Mouse (Mus musculus): ENCODE measurements at regions not wholly inside any gene's neighbourhood (a gene's known extent, or its start where the extent isn't known, plus 50 kb on each side); places are given as distances from the start of the nearest gene placed in this dataset.

DNA sequence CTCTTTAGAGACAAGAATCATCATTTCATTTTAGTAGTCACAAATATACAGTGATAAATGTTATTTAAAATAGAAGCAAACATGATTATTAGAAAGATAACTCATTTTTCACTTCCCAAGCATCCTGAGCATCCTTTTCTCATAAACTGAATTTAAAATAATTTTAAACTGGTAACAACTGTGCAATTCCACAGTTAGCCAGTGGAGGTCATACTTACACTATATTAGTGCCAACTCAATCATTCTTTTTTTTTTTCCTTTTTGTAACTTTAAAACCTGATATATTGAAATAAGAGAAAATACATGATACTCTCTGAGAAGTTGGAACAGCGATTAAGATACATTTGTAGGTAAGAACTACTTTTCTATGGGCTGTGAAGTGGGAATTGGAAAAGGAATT is 113.2 kb upstream of the Gm17509 start:
- peak; percentile 32 for DNase-seq

DNA sequence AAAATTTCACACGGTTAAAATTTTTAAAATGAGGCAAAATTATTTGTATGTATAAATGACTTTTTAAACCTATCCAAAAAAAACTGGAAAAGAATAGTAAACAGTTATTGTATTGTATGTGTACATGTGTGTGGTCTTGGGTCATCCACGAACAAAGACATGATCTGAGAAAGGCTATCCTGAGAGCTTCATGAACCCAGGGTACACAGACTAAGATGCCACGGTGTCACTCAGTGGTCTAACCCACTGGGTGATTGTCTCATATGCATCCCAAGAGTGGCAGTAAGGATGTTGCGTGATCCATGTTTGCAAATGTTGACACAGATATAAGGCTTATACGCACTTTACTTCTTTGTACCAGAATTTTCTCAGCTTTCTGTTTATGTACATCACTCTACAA is 113.7 kb upstream of the Gm17509 start:
- DNase-seq: no peak

DNA sequence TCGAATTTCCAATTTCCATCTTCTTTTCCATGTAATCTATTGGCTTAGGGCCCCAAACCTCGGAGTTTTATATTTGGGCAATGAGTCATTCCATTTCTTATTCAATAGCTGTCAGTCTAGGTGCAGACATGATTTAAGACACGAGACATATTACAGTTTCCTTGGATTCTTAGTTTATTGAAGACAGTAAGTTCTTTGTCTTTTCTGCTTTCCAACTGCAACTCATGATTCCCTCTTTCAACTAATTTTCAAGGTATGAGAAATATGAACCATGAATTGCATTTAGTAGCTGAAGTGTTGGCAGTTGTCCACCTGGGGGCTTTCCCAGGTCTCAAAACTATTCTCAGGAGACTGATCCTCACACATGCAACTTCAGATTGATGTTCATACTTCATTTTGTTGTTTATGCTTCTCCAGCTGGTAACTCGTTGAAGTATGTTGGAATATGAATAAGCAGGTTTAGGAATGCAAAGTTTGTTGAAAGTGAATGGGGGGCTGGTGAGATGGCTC is 160.3 kb upstream of the Gm17509 start:
- no peak for DNase-seq

DNA sequence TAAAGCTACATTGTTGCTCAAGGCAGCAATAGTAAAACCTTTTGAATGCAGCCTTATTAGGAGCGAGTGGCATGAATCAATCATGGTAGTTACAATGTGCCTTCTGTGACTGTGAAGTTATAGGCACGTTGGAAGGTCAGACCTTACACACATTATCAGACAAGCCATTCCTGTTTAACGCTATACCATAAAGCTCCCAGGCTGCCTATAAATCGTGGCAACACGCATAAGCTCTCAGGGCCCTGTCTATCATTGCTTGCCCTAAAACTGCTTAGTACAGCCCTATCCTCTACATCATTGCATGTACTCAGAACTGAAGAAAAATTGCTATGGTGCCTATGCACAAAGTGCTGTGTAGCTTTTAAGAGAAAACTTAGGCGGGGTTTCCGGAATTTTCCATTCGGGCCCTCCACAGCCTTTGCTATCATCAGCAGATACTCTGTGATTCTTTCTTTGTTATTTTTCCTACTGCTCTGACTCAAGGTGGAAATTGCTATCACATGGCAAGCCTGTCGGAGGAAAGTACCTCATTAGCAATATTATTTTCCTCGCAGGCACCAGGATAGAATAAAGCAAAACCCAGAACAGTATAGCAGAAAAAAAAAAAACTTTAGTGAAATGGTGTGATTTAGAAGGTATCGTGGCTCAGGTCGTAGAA is 162.7 kb upstream of the Gm17509 start:
- DNase-seq: no peak

DNA sequence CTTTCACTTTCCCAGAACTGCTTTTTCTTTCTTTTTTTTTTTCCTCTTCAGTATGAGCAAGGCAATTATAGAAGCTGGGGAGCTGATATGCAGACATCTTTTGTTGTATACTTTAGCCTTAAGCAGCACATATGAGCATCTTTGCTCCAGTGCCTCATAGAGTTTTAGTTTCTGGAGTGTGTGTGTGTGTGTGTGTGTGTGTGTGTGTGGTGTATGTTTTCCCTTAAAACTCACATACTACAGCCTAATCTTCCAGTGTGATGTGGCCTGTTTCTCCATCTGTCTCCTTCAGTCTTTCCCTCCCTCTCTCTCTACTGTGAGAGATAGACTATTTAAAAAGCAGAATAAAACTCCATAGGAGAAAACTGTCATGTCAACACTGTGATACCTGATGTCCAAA is 169.4 kb upstream of the Gm17509 start:
- no peak for DNase-seq

DNA sequence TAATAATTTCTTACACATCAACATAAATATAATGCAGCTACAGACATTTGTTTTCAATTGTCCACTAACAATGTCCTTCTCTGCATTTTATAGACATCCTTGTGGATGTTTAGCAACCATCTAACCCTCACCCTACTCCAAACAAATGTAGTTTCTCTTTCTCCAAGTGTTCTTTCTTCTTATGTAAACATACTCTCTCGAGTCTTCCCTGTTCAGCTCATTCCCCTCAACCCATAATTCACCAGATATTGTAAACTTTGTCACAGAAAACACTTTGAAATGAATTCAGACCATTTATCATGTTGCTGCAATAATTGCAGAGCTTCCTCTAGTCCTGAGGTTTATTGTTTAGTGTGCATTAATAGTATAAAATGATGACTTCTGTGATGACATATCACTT is 172.6 kb upstream of the Gm17509 start:
- no peak for DNase-seq

DNA sequence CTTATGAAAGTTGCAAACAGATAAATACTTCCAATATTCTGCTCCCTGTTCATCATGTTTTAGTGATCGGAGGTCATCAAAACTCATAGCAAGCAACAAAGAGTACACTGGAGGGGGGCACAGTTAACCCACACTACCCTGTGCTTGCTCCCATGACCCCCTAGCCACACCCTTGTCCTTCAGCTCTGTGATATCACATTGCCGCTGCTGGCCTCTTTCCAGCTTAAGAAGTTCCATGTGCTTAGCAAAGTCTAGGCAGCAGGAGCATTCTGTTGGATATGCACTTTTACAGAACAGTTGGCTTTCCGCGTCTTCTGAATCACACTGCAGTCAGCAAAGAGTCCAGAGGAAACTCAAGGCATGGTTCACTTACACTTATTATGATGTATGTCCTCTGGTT is 180.4 kb upstream of the Gm17509 start:
- DNase-seq: no peak

DNA sequence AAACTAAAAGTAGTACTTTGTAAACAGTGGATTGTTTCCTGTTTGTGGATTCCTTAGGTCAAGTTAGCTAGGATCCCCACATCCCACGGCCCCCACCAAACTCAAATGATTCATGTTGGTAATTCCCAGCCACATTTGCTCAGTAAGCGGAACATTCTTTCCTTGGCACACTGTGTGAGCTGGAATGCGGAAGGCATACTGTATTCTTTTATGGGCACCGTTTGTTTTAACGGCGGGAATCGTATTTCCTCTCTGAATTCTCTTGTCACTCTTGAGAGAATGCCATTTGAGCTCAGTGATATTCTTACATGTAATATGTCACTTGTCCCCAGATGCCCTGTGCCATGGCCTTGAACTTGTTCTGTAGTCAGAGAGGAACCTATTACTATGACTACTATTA is 189.1 kb upstream of the Gm17509 start:
- DNase-seq: no peak

DNA sequence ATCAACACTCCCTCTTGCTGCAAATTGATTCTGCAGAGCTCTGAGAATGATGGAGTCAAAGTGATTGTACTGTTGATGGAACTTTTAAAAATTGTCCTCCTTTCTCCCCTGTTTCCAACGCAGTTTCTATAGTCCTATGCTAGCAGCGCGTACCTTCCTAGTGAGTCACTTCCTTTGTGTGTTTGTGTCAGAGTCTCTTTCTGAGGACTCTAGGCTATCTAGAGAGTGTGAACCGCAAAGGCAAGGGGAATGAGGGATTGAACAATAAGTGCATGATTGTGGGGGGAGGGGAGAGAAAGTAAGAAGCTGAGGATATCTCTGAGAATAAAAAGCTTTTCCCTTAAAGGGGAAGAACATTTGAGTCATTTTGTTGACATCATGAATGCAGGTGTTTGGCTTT is 188.5 kb upstream of the Hcn1 start:
- DNase-seq: no peak

DNA sequence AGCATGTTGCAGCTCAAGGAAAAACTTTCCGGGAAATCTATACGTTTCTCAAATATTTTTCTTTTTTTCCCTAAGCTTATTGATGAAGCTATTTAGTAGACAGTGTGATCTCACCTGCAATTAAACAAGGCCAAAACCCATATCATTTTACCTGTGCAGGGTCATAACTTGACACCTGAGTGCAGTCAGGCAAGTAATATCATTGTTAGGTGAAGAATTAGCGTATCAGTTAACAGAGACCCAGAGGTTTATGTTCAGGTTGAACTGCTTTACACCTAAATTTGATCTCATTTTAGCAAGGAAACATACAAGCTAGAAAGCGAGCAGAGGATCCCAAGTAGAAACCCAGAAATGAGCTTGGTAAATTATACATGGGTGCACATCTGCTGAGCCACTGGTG is 178.6 kb upstream of the Hcn1 start:
- DNase-seq: no peak

DNA sequence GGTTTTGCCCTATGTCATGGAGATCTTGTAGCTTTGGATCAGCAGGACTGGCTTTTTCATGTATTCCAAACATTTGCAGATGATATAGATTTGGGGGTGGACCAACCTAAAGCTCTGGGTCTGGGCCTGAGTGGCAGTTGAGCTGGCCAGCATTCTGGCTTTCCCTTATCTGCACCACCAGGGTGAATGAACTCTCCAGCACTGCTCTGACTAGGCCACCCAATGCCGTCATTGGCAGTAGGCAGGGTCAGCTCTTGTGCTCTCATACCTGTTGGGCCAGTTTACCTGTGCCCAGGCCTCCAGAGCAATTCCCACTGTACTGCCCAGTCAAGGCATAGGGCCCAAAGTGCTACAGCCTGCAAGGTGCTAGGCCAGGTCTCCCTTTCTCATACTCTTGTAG is 177.1 kb upstream of the Hcn1 start:
- DNase-seq: no peak

DNA sequence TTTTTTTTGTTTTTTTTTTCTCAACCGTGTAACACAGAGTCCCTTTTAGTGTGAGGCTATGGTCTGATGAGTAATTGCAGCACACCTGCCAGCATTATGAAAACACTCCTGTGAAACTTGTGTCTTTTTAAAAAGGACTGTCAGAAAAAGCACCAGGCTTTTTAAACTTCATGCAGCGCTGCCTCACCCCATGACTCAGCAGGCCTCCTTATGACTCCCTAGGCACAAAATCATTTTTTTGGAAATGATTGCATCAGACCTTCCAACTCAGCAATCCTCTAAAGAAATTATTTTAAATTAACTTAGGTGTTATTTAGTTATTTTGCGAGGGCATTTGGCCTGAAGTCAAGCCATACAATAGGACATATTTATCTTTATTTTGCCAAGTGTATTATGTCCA is 134.7 kb upstream of the Hcn1 start:
- DNase-seq: no peak

DNA sequence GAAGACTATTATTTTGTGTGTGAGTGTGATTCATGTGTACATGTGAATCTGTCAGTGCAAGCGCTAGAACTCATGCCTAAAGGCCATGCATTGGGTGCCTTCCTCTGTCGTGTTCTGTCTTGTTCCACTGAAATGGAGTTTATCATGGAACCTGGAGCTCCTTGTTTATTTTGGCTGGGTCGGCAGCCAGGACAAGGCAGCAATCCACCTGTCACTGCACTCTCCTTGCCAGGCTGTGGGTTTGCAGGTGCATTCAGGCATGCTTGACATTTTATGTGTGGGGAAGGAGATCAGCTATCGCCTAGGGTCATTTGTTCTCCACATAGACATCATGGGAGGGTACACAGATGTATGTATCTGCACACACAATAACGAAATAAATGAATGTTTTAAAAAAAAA is 129.4 kb upstream of the Hcn1 start:
- DNase-seq: peak; percentile 51 to 64

DNA sequence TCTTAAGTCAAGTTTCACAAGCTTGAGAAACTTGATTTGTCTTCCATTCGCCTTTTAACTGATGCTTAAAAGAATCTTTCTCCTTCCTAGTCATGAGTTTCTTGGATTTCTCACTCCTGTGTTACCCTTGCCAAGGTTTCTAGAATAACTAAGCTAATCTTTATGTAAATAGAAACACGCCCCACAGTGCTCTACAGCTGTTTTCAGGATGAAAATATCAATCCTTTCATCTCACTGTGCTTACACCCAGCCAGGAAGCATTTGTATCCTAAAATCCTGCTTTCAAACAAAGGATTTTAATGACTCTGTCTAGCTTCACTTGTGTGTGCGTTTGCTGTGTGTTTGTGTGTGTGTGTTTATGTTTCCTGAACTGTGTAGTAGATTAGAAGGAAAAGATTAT is 119.5 kb upstream of the Hcn1 start:
- DNase-seq: no peak

DNA sequence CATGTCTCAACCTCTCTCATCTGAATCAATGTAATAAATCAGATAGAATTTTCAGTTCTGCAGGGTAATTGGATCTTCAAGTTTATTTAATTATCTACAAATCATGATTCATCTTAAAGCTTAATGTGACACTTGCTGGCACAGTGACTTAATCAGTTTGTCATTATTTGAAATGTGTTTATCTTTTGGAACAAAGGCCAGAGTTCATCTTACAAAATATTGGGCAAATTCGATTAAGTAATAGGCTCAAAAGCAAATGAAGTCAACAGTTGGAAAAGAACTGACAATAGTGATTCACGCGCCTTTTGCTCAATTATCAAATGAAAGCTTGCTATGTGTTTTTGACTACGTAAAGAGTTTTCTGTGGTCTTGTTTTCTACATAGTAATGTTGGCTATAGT is 93.4 kb upstream of the Hcn1 start:
- no peak for DNase-seq

DNA sequence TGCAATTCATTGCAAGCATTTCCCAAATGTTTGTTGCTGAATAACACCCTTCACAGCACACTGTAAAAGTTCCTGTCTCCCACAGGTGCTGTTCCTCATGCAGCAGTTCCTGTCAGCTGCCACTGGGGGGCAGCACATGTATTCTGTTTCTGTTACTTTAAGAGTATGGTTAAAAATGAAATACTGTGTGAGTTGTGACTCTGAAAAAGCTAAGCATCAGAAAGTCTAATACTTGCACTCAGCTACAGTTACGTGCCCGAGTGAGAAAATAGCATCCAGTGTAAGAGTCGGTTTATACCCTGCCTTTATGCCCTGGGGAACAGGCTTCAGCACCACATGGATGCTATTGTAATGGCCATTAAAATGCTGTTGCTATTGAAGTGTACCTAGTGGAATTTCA is 52.0 kb upstream of the Hcn1 start:
- peak; percentile 76 to 79 for DNase-seq

Data from cerebellum, postnatal 14 days (tissue).